Mouse (Mus musculus) kidney, adult 2 months (tissue): ENCODE results near the gene Sparcl1. TPM values are rescaled to one million over a fixed set of nuclear protein-coding genes. Genes with fewer than 3 reads are reported as not detected.
A peak's percentile ranks its signal among the peaks of the same experiment; 100 is the strongest.

Experiments used
- DNase-seq: peaks from one replicate; pipeline ENCODE4 v3.0.0; 2021
- H3K27ac ChIP-seq: fragments of 200-500 bp; 2 replicates; pipeline ENCODE4 v1.5.1; 2012; ENCODE audit warnings: low read depth, low read length, control low read depth, inconsistent platforms; ENCODE audit not compliant: insufficient read depth
- H3K27me3 ChIP-seq: fragments of 200-500 bp; replicated peaks from 2 replicates; pipeline ENCODE4 v1.6.1; 2012; ENCODE audit warnings: mild to moderate bottlenecking, moderate library complexity, low read length, inconsistent platforms; ENCODE audit not compliant: control insufficient read depth, insufficient read depth
- H3K36me3 ChIP-seq: fragments of 200-500 bp; 2 replicates; pipeline ENCODE4 v1.6.1; 2012; ENCODE audit warnings: mild to moderate bottlenecking, moderate library complexity, low read length, inconsistent platforms; ENCODE audit not compliant: control insufficient read depth, insufficient read depth
- H3K4me1 ChIP-seq: fragments of 200-500 bp; 2 replicates; pipeline ENCODE4 v1.6.1; 2011; ENCODE audit warnings: low read length; ENCODE audit not compliant: control insufficient read depth, insufficient read depth
- H3K4me3 ChIP-seq: fragments of 200-500 bp; 2 replicates; pipeline ENCODE4 v1.5.1; 2011; ENCODE audit warnings: mild to moderate bottlenecking, low read depth, low read length, control low read depth; ENCODE audit not compliant: insufficient read depth
- CTCF ChIP-seq: fragments of 200-500 bp; conservative IDR thresholded peaks from 2 replicates; pipeline ENCODE4 v1.5.1; 2011; ENCODE audit warnings: low read depth, mild to moderate bottlenecking, control low read depth, low read length, moderate library complexity, mixed read lengths; ENCODE audit not compliant: insufficient read depth, insufficient read length
- POLR2A ChIP-seq: fragments of 200-500 bp; IDR thresholded peaks from one replicate; pipeline ENCODE4 v1.6.1; 2011; ENCODE audit warnings: low read depth, low read length, control low read depth
- WGBS: fragments of 180-500 bp; shearing (Covaris S2); methylation state at CpG from one replicate; pipeline ENCODE4 v1.1.7; 2018; 5-methylcytosine and 5-hydroxymethylcytosine counted together
- polyA plus RNA-seq: library from polyadenylated mRNA; depleted of rRNA; stranded (reverse); fragments of >200 nt; gene quantifications from 2 replicates; pipeline ENCODE4 v1.2.3, GENCODE M21; 2012

Sparcl1 gene
- polyA plus RNA-seq, 1 experiment, result 31.6 TPM

GRCm38 (mm10) chr5:104110171-104110920, 3.2 kb downstream of the Sparcl1 start:
- Histone ChIP-seq H3K4me1 (no peaks in the 10 kb centered on the region), H3K4me3 (no peak overlapping the region), H3K27ac (peak overlapping the region; percentile 61), H3K36me3 (no peaks in the 10 kb centered on the region), H3K27me3 (no peaks in the 10 kb centered on the region)
- 54% methylated on average over 9 of the region's 9 CpGs for WGBS
- DNase-seq, result no peak
- no peak for TF ChIP-seq POLR2A
- no peak for TF ChIP-seq CTCF

DNA sequence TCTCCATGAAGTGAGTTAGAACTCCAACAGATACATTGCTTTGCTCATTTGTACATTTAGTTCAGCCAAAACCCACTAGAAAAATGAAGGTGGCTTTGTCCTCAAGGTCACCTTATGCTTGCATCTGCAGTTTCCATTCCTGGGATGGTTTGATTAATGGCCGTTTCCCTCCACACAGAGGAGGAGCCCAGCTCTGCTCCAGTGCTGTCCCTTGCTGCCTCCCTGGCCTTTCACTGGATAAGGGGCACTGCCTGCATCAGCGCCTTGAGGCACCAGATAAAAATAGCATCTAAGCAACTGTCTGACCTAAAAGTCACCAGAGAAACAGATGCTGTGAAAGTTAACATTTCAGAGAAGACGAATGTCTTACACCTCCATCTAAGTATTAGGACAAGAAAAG, 4.0 kb downstream of the Sparcl1 start:
- DNase-seq, result peak; percentile 56
- no peak overlapping the region for H3K27ac ChIP-seq
- TF ChIP-seq POLR2A (no peak), CTCF (no peak)
- H3K4me1 ChIP-seq, result no peaks in the 10 kb centered on the region
- WGBS, result 34% methylated on average over 3 of the region's 3 CpGs
- no peaks in the 10 kb centered on the region for H3K36me3 ChIP-seq
- no peak overlapping the region for H3K4me3 ChIP-seq
- H3K27me3 ChIP-seq, result no peaks in the 10 kb centered on the region

DNA sequence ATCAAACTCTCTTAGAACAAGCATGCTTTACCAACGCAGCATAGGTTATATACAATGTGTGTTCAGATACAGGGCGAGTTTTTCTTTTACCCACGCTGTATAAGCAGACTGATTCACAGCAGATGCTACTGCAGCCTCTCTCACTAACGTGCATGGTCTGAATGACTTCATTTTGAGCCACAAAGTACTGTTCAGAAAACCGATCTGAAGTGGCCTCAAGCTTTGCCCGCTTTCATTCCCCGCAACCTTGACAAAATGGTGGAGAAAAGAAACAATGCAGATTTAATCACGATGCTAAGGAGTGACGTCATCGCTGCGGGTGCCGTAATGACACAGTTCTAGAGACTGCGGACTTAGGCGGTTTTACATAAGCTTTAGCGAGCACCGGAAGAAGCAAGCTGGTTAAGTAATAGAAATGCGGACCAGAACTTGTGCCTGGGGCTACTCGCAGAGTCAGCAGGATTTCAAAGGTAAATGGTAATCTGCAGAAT, 4.6 kb downstream of the Sparcl1 start:
- peak; percentile 10 for DNase-seq
- no peak for TF ChIP-seq POLR2A
- TF ChIP-seq CTCF, result no peak
- Histone ChIP-seq H3K4me3 (no peak overlapping the region), H3K36me3 (no peaks in the 10 kb centered on the region), H3K27ac (no peak overlapping the region), H3K27me3 (no peaks in the 10 kb centered on the region), H3K4me1 (no peaks in the 10 kb centered on the region)
- WGBS, result 29% methylated on average over 18 of the region's 18 CpGs

GRCm38 (mm10) chr5:104108127-104108875, 5.2 kb downstream of the Sparcl1 start:
- TF ChIP-seq POLR2A (no peak), CTCF (no peak)
- no peaks in the 10 kb centered on the region for H3K4me1 ChIP-seq
- H3K27me3 ChIP-seq, result no peaks in the 10 kb centered on the region
- no peaks in the 10 kb centered on the region for H3K36me3 ChIP-seq
- no peak overlapping the region for H3K4me3 ChIP-seq
- 75% methylated on average over 11 of the region's 11 CpGs for WGBS
- peak overlapping the region; percentile 24 for H3K27ac ChIP-seq
- DNase-seq, result no peak

- no peak for TF ChIP-seq CTCF
- TF ChIP-seq POLR2A, result no peak
- H3K4me1 ChIP-seq, result no peaks in the 10 kb centered on the region
- WGBS, result 95% methylated on average over 2 of the region's 2 CpGs
- DNase-seq, result no peak
- H3K4me3 ChIP-seq, result no peak overlapping the region
- H3K36me3 ChIP-seq, result no peaks in the 10 kb centered on the region
- H3K27ac ChIP-seq, result no peak overlapping the region
- H3K27me3 ChIP-seq, result no peaks in the 10 kb centered on the region
These were observed 9.4 kb downstream of the Sparcl1 start for GRCm38 (mm10) chr5:104104111-104104510.

- WGBS, result 60% methylated on average over 4 of the region's 4 CpGs
- no peaks in the 10 kb centered on the region for H3K4me1 ChIP-seq
- H3K4me3 ChIP-seq, result no peak overlapping the region
- no peak for TF ChIP-seq POLR2A
- no peaks in the 10 kb centered on the region for H3K27me3 ChIP-seq
- DNase-seq, result peak; percentile 15
- H3K36me3 ChIP-seq, result no peaks in the 10 kb centered on the region
- no peak overlapping the region for H3K27ac ChIP-seq
These were observed 10.4 kb downstream of the Sparcl1 start for GRCm38 (mm10) chr5:104103171-104103570.
